Mouse (Mus musculus) MEL (cell line): ENCODE results near the gene Tor1aip2. TPM values are rescaled to one million over a fixed set of nuclear protein-coding genes. Genes with fewer than 3 reads are reported as not detected.
A peak's percentile ranks its signal among the peaks of the same experiment; 100 is the strongest.

Source experiments
- DNase-seq: peaks from one replicate; pipeline ENCODE4 v3.0.0; 2011; ENCODE audit warnings: low read depth, low spot score
- H3K27ac ChIP-seq: 2 replicates; pipeline ENCODE4 v1.5.1; 2012; ENCODE audit warnings: low read depth, mild to moderate bottlenecking, control low read depth, low read length, moderate library complexity; ENCODE audit not compliant: control insufficient read depth
- H3K27me3 ChIP-seq, 2 experiments: fragments of 150-350 bp in 1 of 2; sonication (generic) in 1 of 2; 2 replicates each; pipeline ENCODE4 v1.6.1; 2012; ENCODE audit warnings: low read length in 2 of 2, mild to moderate bottlenecking in 2 of 2, improper control_type of control experiment in 1 of 2, moderate library complexity in 1 of 2; ENCODE audit not compliant: insufficient read depth in 2 of 2, control insufficient read depth in 1 of 2
- H3K36me3 ChIP-seq, 2 experiments: 2 replicates each; pipeline ENCODE4 v1.6.1; 2012 to 2014; ENCODE audit warnings: low read length in 2 of 2, improper control_type of control experiment in 1 of 2, inconsistent platforms in 1 of 2, mild to moderate bottlenecking in 1 of 2; ENCODE audit not compliant: insufficient read depth in 2 of 2, control insufficient read depth in 1 of 2
- H3K4me1 ChIP-seq, 2 experiments: fragments of 150-350 bp in 1 of 2; sonication (generic) in 1 of 2; 2 replicates each; pipeline ENCODE4 v1.6.1; 2012; ENCODE audit warnings: low read length in 2 of 2, improper control_type of control experiment in 1 of 2, mild to moderate bottlenecking in 1 of 2; ENCODE audit not compliant: insufficient read depth in 2 of 2, control insufficient read depth in 1 of 2
- H3K4me3 ChIP-seq, 2 experiments: fragments of 150-350 bp in 1 of 2; sonication (generic) in 1 of 2; 2 replicates each; pipeline ENCODE4 v1.5.1; 2012; ENCODE audit warnings: low read depth in 2 of 2, low read length in 2 of 2, mild to moderate bottlenecking in 2 of 2, moderate library complexity in 2 of 2, control low read depth in 1 of 2, improper control_type of control experiment in 1 of 2; ENCODE audit not compliant: control insufficient read depth in 1 of 2, insufficient read depth in 1 of 2
- H3K79me2 ChIP-seq: 2 replicates; pipeline ENCODE4 v1.6.1; 2012; ENCODE audit warnings: mild to moderate bottlenecking, low read length, moderate library complexity; ENCODE audit not compliant: control insufficient read depth, poor library complexity, insufficient read depth
- H3K9ac ChIP-seq: 2 replicates; pipeline ENCODE4 v1.6.1; 2012; ENCODE audit warnings: low read depth, mild to moderate bottlenecking, control low read depth, low read length, moderate library complexity; ENCODE audit not compliant: control insufficient read depth, poor library complexity, severe bottlenecking
- H3K9me3 ChIP-seq: fragments of 150-350 bp; sonication (generic); replicated peaks from 2 replicates; pipeline ENCODE4 v1.6.1; 2012; ENCODE audit warnings: mild to moderate bottlenecking, low read length, improper control_type of control experiment, moderate library complexity; ENCODE audit not compliant: insufficient read depth
- BHLHE40 ChIP-seq: IDR thresholded peaks from 2 replicates; pipeline ENCODE4 v1.6.1; 2012; ENCODE audit warnings: low read depth, mild to moderate bottlenecking, inconsistent platforms, low read length, improper control_type of control experiment, borderline replicate concordance
- CHD1 ChIP-seq: IDR thresholded peaks from 2 replicates; pipeline ENCODE4 v1.6.1; 2012; ENCODE audit warnings: low read depth, mild to moderate bottlenecking, inconsistent platforms, low read length, improper control_type of control experiment
- CTCF ChIP-seq, 3 experiments: IDR thresholded peaks in 2 of 3; conservative IDR thresholded peaks in 1 of 3; 2 replicates each; pipeline ENCODE4 v1.5.1; 2011 to 2012; ENCODE audit warnings: low read length in 3 of 3, low read depth in 2 of 3, mild to moderate bottlenecking in 2 of 3, improper control_type of control experiment in 1 of 3, inconsistent platforms in 1 of 3, mixed read lengths in 1 of 3, moderate library complexity in 1 of 3; ENCODE audit not compliant: control insufficient read depth in 1 of 3, insufficient read depth in 1 of 3, poor library complexity in 1 of 3, severe bottlenecking in 1 of 3
- EP300 ChIP-seq, 2 experiments: IDR thresholded peaks; 2 replicates each; pipeline ENCODE4 v1.6.1; 2011; ENCODE audit warnings: improper control_type of control experiment in 2 of 2, low read length in 2 of 2, low read depth in 1 of 2, mild to moderate bottlenecking in 1 of 2
- ETS1 ChIP-seq: IDR thresholded peaks from 2 replicates; pipeline ENCODE4 v1.6.1; 2012; ENCODE audit warnings: low read depth, mild to moderate bottlenecking, inconsistent platforms, low read length, improper control_type of control experiment, moderate library complexity
- GABPA ChIP-seq: IDR thresholded peaks from 2 replicates; pipeline ENCODE4 v1.6.1; 2012; ENCODE audit warnings: low read depth, mild to moderate bottlenecking, inconsistent platforms, low read length, improper control_type of control experiment, moderate library complexity
- GATA1 ChIP-seq: IDR thresholded peaks from 2 replicates; pipeline ENCODE4 v1.6.1; 2011; ENCODE audit warnings: low read depth, low read length, improper control_type of control experiment
- KAT2A ChIP-seq: conservative IDR thresholded peaks from 2 replicates; pipeline ENCODE4 v1.6.1; 2012; ENCODE audit warnings: low read depth, low read length, improper control_type of control experiment, inconsistent platforms
- MAFK ChIP-seq: IDR thresholded peaks from 2 replicates; pipeline ENCODE4 v1.6.1; 2011; ENCODE audit warnings: low read depth, mild to moderate bottlenecking, low read length, improper control_type of control experiment, borderline replicate concordance
- MAX ChIP-seq: IDR thresholded peaks from 2 replicates; pipeline ENCODE4 v1.6.1; 2011; ENCODE audit warnings: low read length, improper control_type of control experiment
- MEF2A ChIP-seq: IDR thresholded peaks from 2 replicates; pipeline ENCODE4 v1.6.1; 2014; ENCODE audit warnings: low read depth, mild to moderate bottlenecking, inconsistent platforms, low read length, improper control_type of control experiment; ENCODE audit not compliant: poor library complexity, insufficient replicate concordance, severe bottlenecking; ENCODE audit errors: extremely low read depth
- NELFE ChIP-seq: IDR thresholded peaks from 2 replicates; pipeline ENCODE4 v1.6.1; 2011; ENCODE audit warnings: low read depth, low read length, improper control_type of control experiment
- NRF1 ChIP-seq: IDR thresholded peaks from 2 replicates; pipeline ENCODE4 v1.6.1; 2014; ENCODE audit warnings: low read depth, mild to moderate bottlenecking, inconsistent platforms, low read length, improper control_type of control experiment, moderate library complexity; ENCODE audit not compliant: poor library complexity, insufficient read depth, severe bottlenecking
- POLR2A ChIP-seq, 2 experiments: IDR thresholded peaks; 2 replicates each; pipeline ENCODE4 v1.6.1; 2011 to 2012; ENCODE audit warnings: low read length in 2 of 2, mild to moderate bottlenecking in 2 of 2, control low read depth in 1 of 2, improper control_type of control experiment in 1 of 2, low read depth in 1 of 2, moderate library complexity in 1 of 2; ENCODE audit not compliant: control insufficient read depth in 1 of 2, insufficient read depth in 1 of 2, poor library complexity in 1 of 2
- RAD21 ChIP-seq: IDR thresholded peaks from 2 replicates; pipeline ENCODE4 v1.6.1; 2011; ENCODE audit warnings: mild to moderate bottlenecking, low read depth, low read length, improper control_type of control experiment
- SIN3A ChIP-seq: IDR thresholded peaks from 2 replicates; pipeline ENCODE4 v1.6.1; 2012; ENCODE audit warnings: low read length, improper control_type of control experiment, inconsistent platforms
- SMC3 ChIP-seq: IDR thresholded peaks from 2 replicates; pipeline ENCODE4 v1.6.1; 2011; ENCODE audit warnings: low read depth, low read length, improper control_type of control experiment
- TBP ChIP-seq: IDR thresholded peaks from 2 replicates; pipeline ENCODE4 v1.8.0; 2011; ENCODE audit warnings: low read depth, low read length, improper control_type of control experiment
- UBTF ChIP-seq: IDR thresholded peaks from 2 replicates; pipeline ENCODE4 v1.6.1; 2012; ENCODE audit warnings: low read depth, mild to moderate bottlenecking, inconsistent platforms, low read length, improper control_type of control experiment, moderate library complexity, borderline replicate concordance; ENCODE audit not compliant: insufficient read depth
- ZC3H11A ChIP-seq: IDR thresholded peaks from 2 replicates; pipeline ENCODE4 v1.6.1; 2012; ENCODE audit warnings: low read depth, mild to moderate bottlenecking, inconsistent platforms, low read length, improper control_type of control experiment
- ZKSCAN1 ChIP-seq: IDR thresholded peaks from 2 replicates; pipeline ENCODE4 v1.6.1; 2012; ENCODE audit warnings: low read depth, mild to moderate bottlenecking, inconsistent platforms, low read length, improper control_type of control experiment, moderate library complexity
- ZMIZ1 ChIP-seq: IDR thresholded peaks from 2 replicates; pipeline ENCODE4 v1.6.1; 2012; ENCODE audit warnings: low read depth, mild to moderate bottlenecking, inconsistent platforms, low read length, improper control_type of control experiment, moderate library complexity
- ZNF384 ChIP-seq: IDR thresholded peaks from 2 replicates; pipeline ENCODE4 v1.6.1; 2012; ENCODE audit warnings: low read depth, mild to moderate bottlenecking, inconsistent platforms, low read length, improper control_type of control experiment
- polyA plus RNA-seq, 2 experiments: library from polyadenylated mRNA; stranded (reverse) in 1 of 2; unstranded in 1 of 2; fragments of >175 nt in 1 of 2; fragments of >200 nt in 1 of 2; gene quantifications; 2 replicates each; pipeline versions ENCODE4 v1.2.1 to v1.2.4; 2012; ENCODE audit warnings: low replicate concordance in 2 of 2, low read depth in 1 of 2; ENCODE audit not compliant: insufficient read length in 2 of 2, insufficient read depth in 1 of 2, missing spikeins in 1 of 2
- total RNA-seq: library from RNA; depleted of rRNA; stranded (reverse); fragments of 300-350 nt; gene quantifications from 2 replicates; pipeline ENCODE4 v1.2.3, GENCODE M21; 2012

Tor1aip2 gene
- total and polyA plus RNA-seq, 3 experiments = 47.1 to 48.1 TPM; not detected in 1

DNA sequence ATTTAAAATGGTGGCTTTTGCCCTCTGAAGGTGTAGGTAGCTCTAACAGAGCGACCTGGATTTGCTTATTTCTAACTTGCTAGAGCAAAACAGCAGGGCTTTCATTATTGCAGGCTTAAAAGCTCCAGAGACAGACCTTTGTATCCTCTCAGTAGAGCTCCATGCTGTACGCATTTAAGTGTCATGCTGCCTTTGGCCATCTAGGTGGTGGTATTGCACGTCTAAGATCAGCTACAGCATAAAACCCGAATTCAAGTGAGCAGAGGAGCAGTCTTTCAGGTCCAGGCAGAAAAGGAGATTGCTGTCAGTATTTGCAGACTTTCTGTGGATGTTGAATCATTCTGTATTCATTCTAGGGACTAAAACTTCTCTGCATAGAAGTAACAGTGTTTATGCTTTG, 7.8 kb downstream of the Tor1aip2 start:
- Histone ChIP-seq H3K9me3 (no peaks in the 10 kb centered on the region), H3K36me3 (peaks cover 17 to 20% of the 10 kb centered on the region in 2 experiments), H3K79me2 (peaks cover 46% of the 10 kb centered on the region), H3K27me3 (no peaks in the 10 kb centered on the region), H3K4me1 (peaks cover 5 to 6% of the 10 kb centered on the region in 2 experiments; a peak in 3 of 4 replicates), H3K9ac (peak overlapping the region; percentile 33; the same call in 1 of the 2 replicates), H3K4me3 (no peak overlapping the region; a peak in 1 of 4 replicates), H3K27ac (no peak overlapping the region)
- peak; percentile 72 for DNase-seq
- no peak for TF ChIP-seq NRF1
- no peak for TF ChIP-seq KAT2A
- TF ChIP-seq UBTF = no peak
- TF ChIP-seq RAD21 = peak; percentile 26
- TF ChIP-seq SIN3A = no peak
- TF ChIP-seq GATA1 = no peak
- no peak for TF ChIP-seq MEF2A
- no peak for TF ChIP-seq TBP
- TF ChIP-seq CTCF (IDR thresholded peaks at IDR 0.05 in 2 of 3, conservative IDR thresholded peaks at IDR 0.05 in 1 of 3; ENCODE audit: control insufficient read depth in 1 of 3, insufficient read depth in 1 of 3, low read depth in 2 of 3, low read length in 3 of 3, poor library complexity in 1 of 3, severe bottlenecking in 1 of 3) = peak in 2 of 3 experiments; percentile 54 to 61; a peak in 4 of 6 replicates
- TF ChIP-seq CHD1 = no peak
- no peak for TF ChIP-seq ZNF384
- no peak for TF ChIP-seq ETS1
- no peak for TF ChIP-seq MAFK
- no peak for TF ChIP-seq ZMIZ1
- no peak for TF ChIP-seq MAX
- no peak for TF ChIP-seq NELFE
- TF ChIP-seq BHLHE40 = no peak
- no peak for TF ChIP-seq POLR2A (IDR thresholded peaks at IDR 0.05; ENCODE audit: control insufficient read depth in 1 of 2, insufficient read depth in 1 of 2, low read depth in 1 of 2, low read length in 2 of 2, poor library complexity in 1 of 2)
- TF ChIP-seq ZC3H11A = no peak
- TF ChIP-seq GABPA = no peak
- TF ChIP-seq EP300 (IDR thresholded peaks at IDR 0.05; ENCODE audit: low read depth in 1 of 2, low read length in 2 of 2) = no peak
- no peak for TF ChIP-seq ZKSCAN1
- TF ChIP-seq SMC3 = peak; percentile 39; the same call in 1 of the 2 replicates
